Mouse (Mus musculus) splenic B cell, adult 2 months (primary cell): ENCODE data around the gene 4933417A18Rik.
"Not testable (repeated sequence)": the region's sequence is repeated elsewhere in the genome, so short reads cannot be mapped to it uniquely, and the experiment has no call there.

Experiments
- DNase-seq: peaks from one replicate; pipeline ENCODE4 v3.0.0-alpha.2; 2011; ENCODE audit warnings: low read depth, low spot score
- H3K27me3 ChIP-seq: 2 replicates; pipeline ENCODE4 v1.6.1; 2012; ENCODE audit warnings: mild to moderate bottlenecking, low read length, moderate library complexity, mixed read lengths; ENCODE audit not compliant: control insufficient read depth, poor library complexity, insufficient read depth, severe bottlenecking
- H3K36me3 ChIP-seq: 2 replicates; pipeline ENCODE4 v1.6.1; 2012; ENCODE audit warnings: mild to moderate bottlenecking, low read length, moderate library complexity, mixed read lengths; ENCODE audit not compliant: control insufficient read depth, poor library complexity, insufficient read depth, severe bottlenecking

The 4933417A18Rik gene

GRCm38 (mm10) chr13:34924210-34924609, at the start of gene 4933417A18Rik, which contains the start of gene Fam217a:
4933417A18Rik (plus strand) TSS chr13:34924409.
Fam217a (minus strand) TSS chr13:34924310.
- Histone ChIP-seq H3K27me3 (no peaks in the 10 kb centered on the region), H3K36me3 (no peaks in the 10 kb centered on the region)
- no peak for DNase-seq

DNA sequence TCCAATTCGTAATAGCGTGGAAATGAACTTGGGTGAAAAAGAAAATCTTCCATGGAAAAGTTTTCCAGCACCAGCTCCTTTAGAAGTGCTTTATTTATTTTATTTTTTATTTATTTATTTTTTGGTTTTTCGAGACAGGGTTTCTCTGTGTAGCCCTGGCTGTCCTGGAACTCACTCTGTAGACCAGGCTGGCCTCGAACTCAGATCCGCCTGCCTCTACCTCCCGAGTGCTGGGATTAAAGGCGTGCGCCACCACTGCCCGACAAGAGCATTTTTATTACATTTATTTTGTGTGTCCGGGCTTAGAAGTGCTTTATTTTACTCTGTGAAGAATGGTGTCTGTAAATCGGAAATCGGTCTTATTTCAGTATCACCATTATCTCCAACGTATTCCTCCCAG, 49.5 kb upstream of the 4933417A18Rik start:
- not testable (repeated sequence) for H3K27me3 ChIP-seq, H3K36me3 ChIP-seq, DNase-seq

DNA sequence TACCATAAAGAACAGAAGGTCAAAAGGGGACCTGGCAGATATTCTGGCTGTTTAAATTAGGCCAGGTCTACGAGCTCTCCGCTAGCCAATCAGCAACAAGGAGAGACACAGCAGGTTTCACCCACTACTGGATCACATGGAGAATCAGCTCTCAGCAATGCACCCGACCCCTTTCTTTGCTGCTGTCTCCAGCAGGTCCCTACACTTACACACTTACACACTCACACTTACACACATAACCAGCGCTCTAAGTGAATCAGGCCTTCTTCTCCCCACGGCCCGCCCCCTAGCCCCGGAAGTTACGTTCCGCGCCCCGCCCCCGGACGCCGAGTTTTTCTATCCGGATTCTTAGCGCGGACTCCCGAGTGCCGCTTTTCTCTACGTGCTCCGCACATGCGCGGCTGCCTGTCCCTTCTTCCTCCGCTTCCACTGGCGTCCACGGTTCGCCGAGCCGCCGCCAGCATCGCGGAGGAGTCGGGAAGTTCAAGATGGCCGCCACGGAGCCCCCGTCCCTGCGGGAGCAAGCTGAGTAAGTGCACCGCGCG, 49.0 kb upstream of the 4933417A18Rik start, which contains the start of gene Prpf4b:
TSS of gene Prpf4b (plus strand) at position 137 of the 545 bp plus-strand sequence.
- H3K36me3 ChIP-seq: no peaks in the 10 kb centered on the region
- DNase-seq: peak; percentile 86
- no peaks in the 10 kb centered on the region for H3K27me3 ChIP-seq

GRCm38 (mm10) chr13:34875741-34876445, 48.3 kb upstream of the 4933417A18Rik start:
- DNase-seq: peak; percentile 72
- no peaks in the 10 kb centered on the region for H3K27me3 ChIP-seq

DNA sequence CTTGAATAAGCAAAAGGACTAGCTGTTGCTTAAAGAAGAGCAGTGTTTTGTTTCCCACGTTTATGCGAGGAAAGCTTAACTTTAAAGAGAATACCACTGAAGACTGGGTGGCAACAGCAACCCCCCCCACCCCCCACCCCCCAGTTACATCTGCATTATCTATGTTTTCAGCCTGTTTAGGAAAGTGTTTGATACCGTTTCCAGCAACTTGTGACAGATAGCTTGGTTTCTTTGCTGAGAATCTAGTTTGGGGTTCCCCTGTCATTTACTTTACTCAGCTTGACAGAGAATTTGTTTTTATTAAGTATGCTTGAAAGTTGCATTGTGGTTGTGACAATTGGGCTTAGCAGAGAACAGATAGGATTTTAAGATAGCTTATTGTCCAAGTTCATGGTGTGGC, 47.7 kb upstream of the 4933417A18Rik start:
- DNase-seq: no peak
- H3K27me3 ChIP-seq: no peaks in the 10 kb centered on the region
- H3K36me3 ChIP-seq: no peaks in the 10 kb centered on the region

More at GRCm38 (mm10) chr13:34875741-34876445, 48.3 kb upstream of the 4933417A18Rik start:
- H3K36me3 ChIP-seq: no peaks in the 10 kb centered on the region

DNA sequence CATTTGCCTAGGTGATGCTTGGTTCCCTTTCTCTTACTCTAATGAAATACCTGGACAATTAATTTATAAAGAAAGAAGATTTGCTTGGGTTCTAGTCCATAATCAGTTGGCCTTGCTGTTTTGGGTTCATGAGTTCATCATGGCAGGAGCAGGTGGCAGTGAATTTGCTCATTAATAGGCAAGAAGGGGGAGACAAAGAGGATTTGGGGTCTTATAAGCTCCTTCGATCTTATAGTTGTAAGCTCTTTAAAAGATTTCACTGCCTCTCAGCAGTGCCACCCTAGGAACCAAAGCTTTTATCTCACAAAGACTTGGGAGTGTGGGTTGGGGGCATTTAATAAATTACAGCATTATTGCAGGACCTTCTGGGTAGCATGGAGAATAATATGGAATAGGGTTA, 31.3 kb upstream of the 4933417A18Rik start:
- no peaks in the 10 kb centered on the region for H3K27me3 ChIP-seq
- DNase-seq: no peak

DNA sequence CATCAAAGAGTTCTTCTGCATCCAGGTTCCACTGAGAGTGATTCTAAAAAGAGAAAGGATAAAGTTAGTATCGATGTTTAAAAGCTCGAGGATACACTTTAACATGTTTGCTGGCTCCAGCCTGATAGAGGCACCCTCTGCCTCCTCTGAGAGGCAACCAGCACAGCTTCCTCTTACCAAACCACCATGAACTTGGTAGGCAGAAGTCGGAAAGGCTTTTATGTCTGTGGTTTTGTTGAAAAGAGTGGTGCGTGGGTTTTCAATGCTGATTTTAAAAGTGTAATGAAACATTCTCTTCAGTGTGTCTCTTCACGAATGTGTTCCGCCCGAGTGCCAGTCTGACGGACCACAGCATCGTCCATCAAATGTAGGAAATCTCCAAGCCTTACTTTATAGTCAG, 9.6 kb upstream of the 4933417A18Rik start:
- peak; percentile 29 for DNase-seq

More for the DNA sequence above, 31.3 kb upstream of the 4933417A18Rik start:
- peaks cover 34% of the 10 kb centered on the region for H3K36me3 ChIP-seq

DNA sequence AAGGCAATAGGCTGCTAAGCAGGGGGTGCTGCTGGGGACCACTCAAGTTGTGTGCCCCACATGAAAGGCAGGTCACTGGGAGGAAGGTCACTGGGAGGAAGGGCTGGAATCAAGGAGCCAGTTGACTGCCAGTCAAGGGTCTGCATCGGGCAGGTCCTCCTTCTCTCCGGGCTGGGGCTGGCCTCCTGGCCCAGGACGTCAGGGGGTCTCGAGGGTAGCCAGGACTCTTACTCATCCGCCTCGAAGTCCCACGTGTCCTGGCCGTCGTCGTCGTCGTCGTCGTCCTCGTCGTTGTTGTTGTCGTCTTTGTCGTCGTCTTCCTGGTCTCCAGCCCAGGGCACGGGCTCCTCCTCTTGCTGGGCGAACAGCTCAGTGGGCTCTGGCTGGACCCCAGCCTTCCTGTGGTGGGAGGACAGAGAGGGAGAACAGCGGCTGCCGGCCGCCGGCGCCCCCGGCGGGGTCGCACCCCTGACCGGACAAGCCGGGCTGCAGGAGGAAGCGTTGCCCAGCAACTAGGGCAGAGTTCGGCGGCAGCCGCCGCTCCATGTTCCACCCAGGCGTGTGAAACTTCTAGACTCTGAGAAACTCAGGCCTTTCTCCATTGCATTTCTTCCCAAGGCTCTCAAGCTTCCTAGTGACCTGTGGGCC, 7.6 kb upstream of the 4933417A18Rik start:
- DNase-seq: peak; percentile 15
- Histone ChIP-seq H3K27me3 (no peaks in the 10 kb centered on the region), H3K36me3 (no peaks in the 10 kb centered on the region)

More for the DNA sequence above, 9.6 kb upstream of the 4933417A18Rik start:
- no peaks in the 10 kb centered on the region for H3K36me3 ChIP-seq
- H3K27me3 ChIP-seq: no peaks in the 10 kb centered on the region

DNA sequence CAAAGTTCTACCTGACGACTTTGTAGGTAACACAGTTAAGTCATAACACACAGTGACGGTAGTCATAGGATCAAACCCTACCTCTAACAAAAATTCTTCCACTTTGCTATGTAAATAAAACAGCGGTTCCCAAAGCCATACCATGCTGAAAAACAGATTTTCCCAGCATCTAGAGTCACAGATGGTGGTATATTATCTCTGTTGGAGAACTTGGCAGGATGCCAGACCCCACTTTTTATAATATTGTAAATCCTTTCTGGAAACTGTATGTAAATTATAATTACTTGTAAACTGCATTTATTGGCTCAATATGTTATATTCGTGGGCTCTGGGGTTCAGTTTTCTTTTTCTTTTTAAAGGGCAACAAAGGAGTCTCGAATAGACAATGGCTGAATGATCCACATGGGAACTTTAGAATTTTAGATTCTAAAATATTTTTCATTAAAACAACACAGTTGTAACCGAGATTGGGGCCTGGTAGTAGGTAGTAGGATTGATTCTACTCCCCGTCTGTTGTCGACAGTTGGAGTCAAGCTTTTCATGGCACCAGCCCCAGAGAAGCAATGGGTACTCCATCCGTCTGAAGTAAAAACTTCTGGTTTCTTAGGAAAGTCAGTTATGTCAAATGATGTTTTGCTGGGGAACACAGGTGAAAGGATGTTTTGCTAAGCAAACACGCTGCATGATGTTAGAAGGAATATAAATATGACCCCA, 10.9 kb downstream of the 4933417A18Rik start:
- Histone ChIP-seq H3K27me3 (no peaks in the 10 kb centered on the region), H3K36me3 (no peaks in the 10 kb centered on the region)
- no peak for DNase-seq

- no peak for DNase-seq
- H3K27me3 ChIP-seq: no peaks in the 10 kb centered on the region
- no peaks in the 10 kb centered on the region for H3K36me3 ChIP-seq
These were observed 18.2 kb downstream of the 4933417A18Rik start for GRCm38 (mm10) chr13:34942370-34942769.

- not testable (repeated sequence) for H3K36me3 ChIP-seq, H3K27me3 ChIP-seq, DNase-seq
These were observed 27.2 kb downstream of the 4933417A18Rik start for GRCm38 (mm10) chr13:34951437-34951836.

DNA sequence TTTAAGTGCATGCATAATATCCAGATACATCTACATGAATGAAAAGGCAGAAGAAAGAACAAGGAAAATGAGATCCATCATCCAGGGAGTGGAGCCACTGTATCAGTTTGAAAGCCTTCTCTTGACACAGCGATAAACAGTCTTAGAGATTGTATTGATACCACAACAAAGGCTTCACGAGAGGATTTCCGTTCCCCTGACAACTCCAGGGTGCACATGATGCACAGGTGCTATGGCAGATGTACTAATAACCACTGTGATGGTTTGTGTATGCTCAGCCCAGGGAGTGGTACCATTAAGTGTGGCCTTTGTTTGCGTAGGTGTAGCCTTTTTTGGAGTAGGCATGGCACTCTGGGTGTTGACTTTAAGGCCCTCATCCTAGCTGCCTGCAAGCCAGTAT, 32.7 kb downstream of the 4933417A18Rik start:
- no peak for DNase-seq
- no peaks in the 10 kb centered on the region for H3K36me3 ChIP-seq
- H3K27me3 ChIP-seq: no peaks in the 10 kb centered on the region

DNA sequence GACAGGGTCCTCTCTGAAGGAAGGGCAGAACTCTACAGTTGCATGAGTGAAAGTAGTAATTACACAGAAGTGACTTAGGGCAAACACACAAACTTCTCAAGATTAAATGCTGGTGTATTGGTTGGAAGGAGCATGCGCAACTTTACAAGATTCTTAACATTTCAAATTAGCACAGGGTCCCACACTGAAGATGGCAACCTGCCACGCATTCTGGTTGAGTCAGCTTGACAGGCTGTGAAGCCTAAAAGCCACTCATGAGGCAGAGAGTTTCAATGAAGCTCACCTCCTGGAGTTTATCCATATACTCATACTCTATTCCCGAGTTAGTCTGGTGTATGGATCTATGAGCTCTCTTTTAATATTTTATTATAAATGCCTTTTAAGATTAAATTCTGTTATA, 33.9 kb downstream of the 4933417A18Rik start:
- DNase-seq, H3K27me3 ChIP-seq, H3K36me3 ChIP-seq: not testable (repeated sequence)

DNA sequence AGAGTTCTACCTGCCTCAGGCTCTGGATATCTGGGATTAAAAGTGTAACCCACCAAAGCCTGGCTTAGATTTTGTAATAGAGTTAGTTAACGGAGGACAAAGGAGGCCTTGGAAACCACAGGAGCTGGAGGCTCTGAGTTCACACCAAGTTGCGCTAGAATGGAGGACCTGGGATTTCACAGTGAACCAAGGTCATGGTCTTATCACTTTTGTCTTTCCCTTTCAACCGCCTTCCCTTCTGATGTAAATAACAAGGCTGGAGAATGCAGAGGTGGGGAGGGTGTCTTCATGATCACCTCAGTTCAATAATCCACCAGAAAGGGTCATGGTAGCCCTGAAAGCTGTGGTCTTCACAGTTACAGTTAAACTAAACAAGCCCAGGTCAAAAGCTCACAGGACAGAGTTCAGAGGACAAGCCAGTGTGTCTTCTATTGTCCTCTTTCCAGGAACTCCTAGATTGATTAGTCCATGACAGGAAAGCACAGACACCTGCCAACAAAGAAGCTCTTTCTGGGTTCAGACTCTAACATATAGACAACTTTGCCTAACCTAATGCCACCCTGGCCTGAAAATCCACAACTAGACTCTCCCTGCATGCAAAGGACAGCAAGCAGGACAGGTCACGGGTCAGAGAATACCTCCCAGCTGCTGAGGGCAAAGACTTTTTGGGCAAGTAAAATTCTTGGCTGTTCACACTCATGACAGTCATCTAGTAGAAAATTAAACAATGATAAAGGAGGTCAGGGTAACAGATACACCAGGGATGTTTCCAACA, 37.0 kb downstream of the 4933417A18Rik start:
- 0 out of 2 replicates have a peak, but pooled peaks cover 2% of the 10 kb centered on the region for H3K27me3 ChIP-seq
- no peaks in the 10 kb centered on the region for H3K36me3 ChIP-seq
- DNase-seq: no peak
